Mouse (Mus musculus): ENCODE measurements around the gene Ung.

The Ung gene

GRCm38 (mm10) chr5:114130698-114131520, 723 bp downstream of the Ung start:
- DNase-seq (ENCODE audit: low spot score): peak; percentile 91

GRCm38 (mm10) chr5:114131521-114131840, 1.3 kb downstream of the Ung start:
- peak; percentile 44 for DNase-seq (ENCODE audit: low spot score)

- DNase-seq (ENCODE audit: low spot score): no peak
Measured at GRCm38 (mm10) chr5:114132841-114133240, 2.7 kb downstream of the Ung start.

- DNase-seq (ENCODE audit: low spot score): peak; percentile 60
Measured at GRCm38 (mm10) chr5:114134091-114134534, 3.9 kb downstream of the Ung start.

GRCm38 (mm10) chr5:114135516-114135915, 5.3 kb downstream of the Ung start:
- DNase-seq (ENCODE audit: low spot score): no peak

- no peak for DNase-seq (ENCODE audit: low spot score)
Measured at GRCm38 (mm10) chr5:114137481-114138276, 7.5 kb downstream of the Ung start.

- DNase-seq (ENCODE audit: low spot score): no peak
Measured at GRCm38 (mm10) chr5:114138277-114139164, 8.3 kb downstream of the Ung start.

GRCm38 (mm10) chr5:114139175-114139574, 9.0 kb downstream of the Ung start:
- peak; percentile 74 for DNase-seq (ENCODE audit: low spot score)

- no peak for DNase-seq (ENCODE audit: low spot score)
Measured at GRCm38 (mm10) chr5:114146028-114146888, 16.1 kb downstream of the Ung start, which contains the start of gene Acacb. Gene Acacb (plus strand): TSS chr5:114146535.

GRCm38 (mm10) chr5:114147043-114147972, 17.1 kb downstream of the Ung start:
- no peak for DNase-seq (ENCODE audit: low spot score)

GRCm38 (mm10) chr5:114152359-114153092, 22.3 kb downstream of the Ung start:
- DNase-seq (ENCODE audit: low spot score): no peak

GRCm38 (mm10) chr5:114153490-114153889, 23.3 kb downstream of the Ung start:
- no peak for DNase-seq (ENCODE audit: low spot score)

GRCm38 (mm10) chr5:114154765-114155164, 24.6 kb downstream of the Ung start:
- no peak for DNase-seq (ENCODE audit: low spot score)

GRCm38 (mm10) chr5:114155168-114155933, 25.2 kb downstream of the Ung start:
- DNase-seq (ENCODE audit: low spot score): no peak

- DNase-seq (ENCODE audit: low spot score): no peak
Measured at GRCm38 (mm10) chr5:114157236-114157635, 27.1 kb downstream of the Ung start.

GRCm38 (mm10) chr5:114161424-114161823, 31.2 kb downstream of the Ung start:
- DNase-seq (ENCODE audit: low spot score): no peak

- DNase-seq (ENCODE audit: low spot score): no peak
Measured at GRCm38 (mm10) chr5:114162106-114162815, 32.1 kb downstream of the Ung start.
